Mouse (Mus musculus) small intestine, adult 2 months (tissue): ENCODE measurements around the gene Khdc3.

Experiments
- CTCF ChIP-seq: fragments of 200-500 bp; IDR thresholded peaks from 2 replicates; pipeline ENCODE4 v1.5.1; 2012; ENCODE audit warnings: low read depth, mild to moderate bottlenecking, control low read depth, inconsistent platforms, low read length, moderate library complexity, mixed read lengths; ENCODE audit not compliant: insufficient replicate concordance, insufficient read length; ENCODE audit errors: extremely low read depth
- POLR2A ChIP-seq: fragments of 200-500 bp; IDR thresholded peaks from 2 replicates; pipeline ENCODE4 v1.6.1; 2012; ENCODE audit warnings: low read depth, mild to moderate bottlenecking, control low read depth, inconsistent platforms, low read length, moderate library complexity

DNA sequence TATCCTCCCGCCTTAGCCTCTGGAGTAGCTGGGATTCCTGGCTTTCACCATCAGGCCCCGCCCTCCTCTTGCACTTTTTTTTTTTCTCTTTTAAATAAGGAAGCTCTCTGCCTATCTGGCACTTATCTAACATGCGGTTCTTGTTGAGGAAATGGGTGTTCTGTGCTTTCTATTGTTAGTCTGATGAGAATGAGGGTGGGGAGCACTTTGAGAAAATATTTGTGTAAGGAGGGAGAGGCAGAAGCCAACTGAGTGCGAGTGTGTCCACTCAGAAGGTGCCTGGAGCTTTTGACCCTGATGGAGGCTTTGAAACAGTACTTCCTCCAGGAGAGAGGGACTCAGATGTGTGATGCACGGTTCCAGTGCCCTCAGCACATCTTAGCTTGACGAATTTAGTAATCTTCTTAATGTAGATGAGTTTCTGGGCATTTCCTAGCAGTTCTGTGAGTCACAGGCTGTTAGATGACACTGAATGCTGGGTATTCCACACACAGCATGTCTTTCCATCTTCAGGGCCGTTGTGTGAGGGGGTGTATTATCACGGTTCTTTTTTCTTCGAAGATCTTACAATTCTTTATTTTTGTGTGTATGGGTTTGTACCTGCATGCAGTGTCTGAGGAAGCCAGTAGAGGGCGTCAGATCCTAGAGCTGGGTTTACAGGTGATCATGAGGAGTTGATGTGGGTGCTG lies 30.5 kb upstream of the Khdc3 start:
- TF ChIP-seq POLR2A (no peak), CTCF (no peak)
